17 mouse cellular contexts compared by ENCODE assay signal in the genomic region with DNA sequence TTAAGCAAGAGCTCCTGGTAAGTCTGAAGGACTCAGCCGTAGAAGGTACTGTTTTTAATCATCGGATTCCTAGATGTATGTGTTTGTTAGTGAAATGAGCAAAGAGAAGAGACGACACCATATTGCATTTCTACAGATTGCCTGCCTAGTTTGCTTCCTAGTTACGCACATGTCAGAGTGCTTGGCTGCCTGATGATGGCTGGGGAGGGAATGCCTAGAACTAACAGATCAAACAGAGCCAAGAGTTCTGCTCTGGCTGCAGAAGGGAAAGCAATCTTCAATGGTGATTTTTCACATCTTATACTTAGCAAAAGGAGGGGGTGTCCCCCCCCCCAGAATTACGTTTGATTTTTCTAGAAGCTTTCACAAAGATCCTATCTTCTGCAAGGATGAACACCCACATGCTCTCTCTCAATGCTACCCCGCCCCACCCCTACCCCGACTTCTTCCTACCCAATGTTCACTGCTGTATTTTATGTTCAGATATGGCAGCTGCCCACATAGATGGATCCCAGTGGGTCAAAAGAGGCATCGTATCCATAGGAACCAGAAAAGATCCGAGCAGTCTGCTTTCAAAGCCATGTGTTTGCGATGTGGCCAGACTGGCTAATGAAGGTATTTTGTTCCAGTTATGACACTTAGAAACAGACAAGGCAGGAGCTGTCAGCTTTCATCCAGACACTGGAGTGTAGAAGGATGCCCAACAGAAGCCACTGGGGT.
DNase-seq lines count a peak whose midpoint lies in the region; ATAC-seq lines count a peak whose summit lies in the region.
"Had no signal": no experiment of that assay in that cellular context is flagged by ENCODE, and none has a peak within 500 bp of the region (broad histone marks: within the 10 kb centered on the region; RNA-seq: fewer than 3 reads in every experiment).

No protein-coding gene starts in this region.

- DNase-seq in forebrain, embryonic 10.5 days (ENCODE audit: extremely low spot score, low spot score) = no peak
- DNase-seq in forebrain, embryonic 11.5 days (ENCODE audit: low spot score) = no peak
- DNase-seq in neural tube, embryonic 10.5 days (ENCODE audit: extremely low spot score, low spot score) = no peak
- DNase-seq in midbrain, embryonic 14.5 days = peak; percentile 69
- DNase-seq in lung, postnatal 10 days = no peak
- DNase-seq: cerebellum, adult 8-10 months; embryo, embryonic 11 days; gastrocnemius, postnatal 10 days; heart, postnatal 36 days; kidney, adult 18-20 months; right cerebral cortex, postnatal 25 days; thymus, adult 2 months had no signal

- peak overlapping the region; percentile 58 for H3K27ac ChIP-seq in forebrain, embryonic 10.5 days
- H3K27ac ChIP-seq in forebrain, embryonic 11.5 days (ENCODE audit: low read depth, low read length) = no peak overlapping the region
- H3K27ac ChIP-seq in neural tube, embryonic 13.5 days (replicated peaks) = peak overlapping the region; percentile 42; the same call in 1 of the 2 replicates
- peak overlapping the region; percentile 55; the same call in 1 of the 2 replicates for H3K27ac ChIP-seq in midbrain, embryonic 14.5 days (replicated peaks; ENCODE audit: low read depth, low read length)
- H3K27ac ChIP-seq: liver, embryonic 12.5 days had no signal

- WGBS in forebrain, embryonic 10.5 days = 90% methylated on average over 10 of the region's 10 CpGs
- 86% methylated on average over 10 of the region's 10 CpGs for WGBS in forebrain, embryonic 11.5 days
- WGBS in neural tube, embryonic 13.5 days = 61% methylated on average over 10 of the region's 10 CpGs
- WGBS in midbrain, embryonic 14.5 days = 62% methylated on average over 10 of the region's 10 CpGs

- no peak for ATAC-seq in forebrain, embryonic 11.5 days (replicated peaks; ENCODE audit: low FRiP score)
- peak; percentile 47; the same call in 1 of the 2 replicates for ATAC-seq in neural tube, embryonic 13.5 days (ENCODE audit: low read depth)
- no peak for ATAC-seq in midbrain, embryonic 14.5 days (ENCODE audit: low FRiP score, low TSS enrichment)
- ATAC-seq in CD4-positive, CD25-positive, alpha-beta regulatory T cell, adult 4 months = no peak
- no peak for ATAC-seq in monocyte, adult 5-6 weeks (replicated peaks; ENCODE audit: insufficient number of reproducible peaks, low FRiP score, low TSS enrichment, poor library complexity, severe bottlenecking)
- ATAC-seq: lung, postnatal 0 days had no signal

- no peaks in the 10 kb centered on the region for H3K36me3 ChIP-seq in forebrain, embryonic 10.5 days (replicated peaks)
- no peaks in the 10 kb centered on the region for H3K36me3 ChIP-seq in forebrain, embryonic 11.5 days (ENCODE audit: control insufficient read depth, insufficient read depth, low read length)
- no peaks in the 10 kb centered on the region for H3K36me3 ChIP-seq in neural tube, embryonic 13.5 days
- H3K36me3 ChIP-seq in midbrain, embryonic 14.5 days (ENCODE audit: control insufficient read depth, insufficient read depth, low read length) = no peaks in the 10 kb centered on the region
- H3K36me3 ChIP-seq: liver, embryonic 12.5 days had no signal

- no peak overlapping the region for H3K4me3 ChIP-seq in forebrain, embryonic 10.5 days
- no peak overlapping the region for H3K4me3 ChIP-seq in forebrain, embryonic 11.5 days (ENCODE audit: low read depth, low read length)
- H3K4me3 ChIP-seq in neural tube, embryonic 13.5 days = no peak overlapping the region
- H3K4me3 ChIP-seq in midbrain, embryonic 14.5 days (replicated peaks; ENCODE audit: low read depth, low read length) = no peak overlapping the region
- H3K4me3 ChIP-seq: liver, embryonic 12.5 days had no signal

- H3K9me3 ChIP-seq in forebrain, embryonic 10.5 days = no peaks in the 10 kb centered on the region
- H3K9me3 ChIP-seq in forebrain, embryonic 11.5 days (ENCODE audit: control insufficient read depth, low read length) = no peaks in the 10 kb centered on the region
- H3K9me3 ChIP-seq in neural tube, embryonic 13.5 days = no peaks in the 10 kb centered on the region
- H3K9me3 ChIP-seq in midbrain, embryonic 14.5 days (ENCODE audit: control insufficient read depth, low read length) = no peaks in the 10 kb centered on the region
- H3K9me3 ChIP-seq: liver, embryonic 12.5 days had no signal

- no peaks in the 10 kb centered on the region for H3K27me3 ChIP-seq in forebrain, embryonic 10.5 days (ENCODE audit: poor library complexity, severe bottlenecking)
- H3K27me3 ChIP-seq in forebrain, embryonic 11.5 days (ENCODE audit: control insufficient read depth, insufficient read depth, low read length) = no peaks in the 10 kb centered on the region
- H3K27me3 ChIP-seq in neural tube, embryonic 13.5 days = no peaks in the 10 kb centered on the region
- H3K27me3 ChIP-seq in midbrain, embryonic 14.5 days (ENCODE audit: control insufficient read depth, insufficient read depth, low read length) = no peaks in the 10 kb centered on the region
- H3K27me3 ChIP-seq: liver, embryonic 12.5 days had no signal

- H3K9ac ChIP-seq in forebrain, embryonic 11.5 days (ENCODE audit: low read length) = no peak overlapping the region
- H3K9ac ChIP-seq in neural tube, embryonic 13.5 days = no peak overlapping the region
- no peak overlapping the region for H3K9ac ChIP-seq in midbrain, embryonic 14.5 days (replicated peaks; ENCODE audit: low read length)
- H3K9ac ChIP-seq: liver, embryonic 12.5 days had no signal

- H3K4me1 ChIP-seq in forebrain, embryonic 10.5 days = peaks cover 15% of the 10 kb centered on the region
- peaks cover 3% of the 10 kb centered on the region; the same call in 1 of the 2 replicates for H3K4me1 ChIP-seq in forebrain, embryonic 11.5 days (replicated peaks; ENCODE audit: control insufficient read depth, insufficient read depth, low read length)
- H3K4me1 ChIP-seq in neural tube, embryonic 13.5 days (replicated peaks) = peaks cover 22% of the 10 kb centered on the region
- H3K4me1 ChIP-seq in midbrain, embryonic 14.5 days (ENCODE audit: control insufficient read depth, insufficient read depth, low read length) = peaks cover 18% of the 10 kb centered on the region

- no peak overlapping the region for H3K4me2 ChIP-seq in forebrain, embryonic 11.5 days (ENCODE audit: low read depth, low read length, severe bottlenecking)
- no peak overlapping the region for H3K4me2 ChIP-seq in neural tube, embryonic 13.5 days
- no peak overlapping the region for H3K4me2 ChIP-seq in midbrain, embryonic 14.5 days (ENCODE audit: low read length)
